Mouse (Mus musculus) adrenal gland, adult 18-20 months (tissue): ENCODE measurements around the gene Guk1. TPM values are rescaled to one million over a fixed set of nuclear protein-coding genes. Genes with fewer than 3 reads are reported as not detected.

Experiments used
- DNase-seq, 2 experiments: peaks; one replicate each; pipeline ENCODE4 v3.0.0; 2021 to 2022; ENCODE audit warnings: low spot score in 2 of 2
- total RNA-seq, 2 experiments: library from RNA; stranded (reverse); gene quantifications; 1 replicate in 1 of 2; 2 replicates in 1 of 2; pipeline ENCODE4 v1.2.3; 2021

Gene Guk1
- total RNA-seq, 2 experiments from 2014 or later = 57.3 to 71.5 TPM

DNA sequence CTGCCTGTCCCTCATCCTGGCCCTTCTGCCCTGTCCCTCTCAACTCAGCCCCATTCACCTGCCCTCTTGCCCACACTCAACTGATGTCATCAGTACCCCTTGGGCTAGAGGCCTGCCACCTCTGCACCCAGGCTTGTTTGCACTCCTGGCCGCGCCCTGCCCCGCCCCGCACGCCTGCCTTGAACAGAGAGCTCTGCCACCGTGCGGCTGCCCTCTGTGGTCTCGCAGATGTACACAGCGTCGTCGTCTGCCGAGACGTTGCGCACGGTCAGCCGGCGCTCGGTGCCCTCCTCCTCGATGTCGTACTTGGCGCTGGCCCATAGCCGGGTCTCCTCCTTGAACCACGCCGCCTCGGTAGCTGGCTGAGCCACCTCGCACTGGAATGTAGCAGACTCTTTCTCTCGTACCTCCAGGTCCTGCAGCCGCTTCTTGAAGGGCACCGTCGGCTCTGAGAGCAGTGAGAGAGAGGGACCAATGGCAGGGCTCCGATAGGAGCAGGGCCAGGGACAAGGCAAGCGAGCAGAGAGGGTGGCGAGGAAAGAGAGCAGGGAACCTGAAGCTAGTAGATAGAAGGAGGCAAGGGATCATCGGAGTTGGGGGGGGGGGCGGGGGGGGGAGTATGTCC, 57.5 kb downstream of the Guk1 start:
- DNase-seq = no peak

Other genes starting within 250 kb of the Guk1 start
- gene Hist3h2ba, start 243.3 kb downstream of the Guk1 start, total RNA-seq = 1 to 10 TPM; 5.8 to 6.0 TPM
- gene Hist3h2a, start 237.5 kb downstream of the Guk1 start, total RNA-seq = 10 to 100 TPM; 13.3 to 17.6 TPM
- under 1 TPM; 0.06 to 0.10 TPM for gene Trim17, start 237.5 kb downstream of the Guk1 start, total RNA-seq
- 10 to 100 TPM; 22.0 to 27.1 TPM for gene Trim11, start 214.1 kb downstream of the Guk1 start, total RNA-seq
- gene Obscn, start 55.8 kb downstream of the Guk1 start, total RNA-seq = 1 to 10 TPM in 1 of 2 experiments, under 1 TPM in 1; 0.99 to 2.4 TPM
- gene Iba57, start 28.5 kb downstream of the Guk1 start, total RNA-seq = 10 to 100 TPM; 16.3 to 21.7 TPM
- under 1 TPM; 0.48 to 0.60 TPM for gene Gjc2, start 9.0 kb downstream of the Guk1 start, total RNA-seq
- gene Mrpl55, start 10.3 kb upstream of the Guk1 start, total RNA-seq = 10 to 100 TPM; 50.6 to 58.9 TPM
- 10 to 100 TPM; 20.4 to 27.1 TPM for gene 2310033P09Rik, start 16.1 kb upstream of the Guk1 start, total RNA-seq
- gene Arf1, start 36.1 kb upstream of the Guk1 start, total RNA-seq = 100 to 1,000 TPM; 407 to 488 TPM
- gene Wnt3a, start 98.5 kb upstream of the Guk1 start, total RNA-seq = not detected
- 1 to 10 TPM in 1 of 2 experiments, under 1 TPM in 1; 0.80 to 1.1 TPM for gene Wnt9a, start 114.7 kb upstream of the Guk1 start, total RNA-seq
- not detected for gene Prss38, start 183.4 kb upstream of the Guk1 start, total RNA-seq